Mouse (Mus musculus) brown adipose tissue, adult 24 weeks (tissue): ENCODE measurements around the gene Ralbp1. TPM values are rescaled to one million over a fixed set of nuclear protein-coding genes. Genes with fewer than 3 reads are reported as not detected.

ENCODE experiments used
- H3K27ac ChIP-seq: fragments of 200-500 bp; replicated peaks from 2 replicates; pipeline ENCODE4 v1.5.1; 2012; ENCODE audit warnings: low read depth, mild to moderate bottlenecking, low read length
- H3K4me1 ChIP-seq: fragments of 200-500 bp; 2 replicates; pipeline ENCODE4 v1.6.1; 2012; ENCODE audit warnings: low read length, mixed read lengths; ENCODE audit not compliant: control insufficient read depth, insufficient read depth, insufficient read length
- H3K4me3 ChIP-seq: fragments of 200-500 bp; 2 replicates; pipeline ENCODE4 v1.5.1; 2012; ENCODE audit warnings: low read depth, mild to moderate bottlenecking, low read length, moderate library complexity; ENCODE audit not compliant: insufficient read depth
- polyA plus RNA-seq: library from polyadenylated mRNA; stranded (reverse); fragments of >200 nt; gene quantifications from 2 replicates; pipeline ENCODE4 v1.2.4, GENCODE M21; 2012; ENCODE audit not compliant: missing spikeins, insufficient read depth, insufficient read length

Ralbp1 gene
- polyA plus RNA-seq, 1 experiment, result 21.4 TPM

- H3K4me3 ChIP-seq, result no peak overlapping the region
- no peak overlapping the region for H3K27ac ChIP-seq
- no peaks in the 10 kb centered on the region for H3K4me1 ChIP-seq
These were observed 71.8 kb downstream of the Ralbp1 start for GRCm38 (mm10) chr17:65813763-65814162.

- Histone ChIP-seq H3K4me3 (no peak overlapping the region), H3K4me1 (no peaks in the 10 kb centered on the region), H3K27ac (no peak overlapping the region)
These were observed 74.6 kb downstream of the Ralbp1 start for GRCm38 (mm10) chr17:65811032-65811431.

- H3K27ac ChIP-seq, result no peak overlapping the region
- H3K4me3 ChIP-seq, result no peak overlapping the region
- H3K4me1 ChIP-seq, result peaks cover 2% of the 10 kb centered on the region
These were observed 79.2 kb downstream of the Ralbp1 start for GRCm38 (mm10) chr17:65806416-65806815.

GRCm38 (mm10) chr17:65805966-65806365 is 79.6 kb downstream of the Ralbp1 start:
- no peak overlapping the region for H3K27ac ChIP-seq
- H3K4me1 ChIP-seq, result peaks cover 2% of the 10 kb centered on the region
- H3K4me3 ChIP-seq, result no peak overlapping the region

- Histone ChIP-seq H3K4me3 (no peak overlapping the region), H3K27ac (no peak overlapping the region), H3K4me1 (peaks cover 7% of the 10 kb centered on the region)
These were observed 83.6 kb downstream of the Ralbp1 start for GRCm38 (mm10) chr17:65802026-65802425.

GRCm38 (mm10) chr17:65800451-65800850 is 85.1 kb downstream of the Ralbp1 start:
- Histone ChIP-seq H3K27ac (no peak overlapping the region), H3K4me1 (peaks cover 7% of the 10 kb centered on the region), H3K4me3 (no peak overlapping the region)

- H3K4me1 ChIP-seq, result peaks cover 7% of the 10 kb centered on the region
- no peak overlapping the region for H3K27ac ChIP-seq
- no peak overlapping the region for H3K4me3 ChIP-seq
These were observed 86.2 kb downstream of the Ralbp1 start for GRCm38 (mm10) chr17:65799353-65799752.

GRCm38 (mm10) chr17:65798446-65798845 is 87.2 kb downstream of the Ralbp1 start:
- Histone ChIP-seq H3K27ac (no peak overlapping the region), H3K4me1 (peaks cover 7% of the 10 kb centered on the region), H3K4me3 (no peak overlapping the region)

Other genes with a start within 250 kb of the Ralbp1 start
- gene Txndc2, start 243.6 kb downstream of the Ralbp1 start, polyA plus RNA-seq, result not detected in 2 replicates
- 3.9 and 5.4 TPM in 2 replicates for gene Rab31, start 113.0 kb downstream of the Ralbp1 start, polyA plus RNA-seq
- gene Ppp4r1, start 103.2 kb downstream of the Ralbp1 start, polyA plus RNA-seq, result 13.9 and 14.4 TPM in 2 replicates
- gene Twsg1, start 65.4 kb upstream of the Ralbp1 start, polyA plus RNA-seq, result 21.0 and 29.1 TPM in 2 replicates
- 10.0 and 10.5 TPM in 2 replicates for gene Ankrd12, start 191.3 kb upstream of the Ralbp1 start, polyA plus RNA-seq
- 2,020 and 2,029 TPM in 2 replicates for gene Ndufv2, start 215.8 kb upstream of the Ralbp1 start, polyA plus RNA-seq
- 12.1 and 15.1 TPM in 2 replicates for gene Washc1, start 225.7 kb upstream of the Ralbp1 start, polyA plus RNA-seq
- 0.71 TPM in 1 of 2 replicates, not detected in the other for gene Ddx11, start 237.7 kb upstream of the Ralbp1 start, polyA plus RNA-seq